Mouse (Mus musculus): ENCODE measurements at regions not wholly inside any gene's neighbourhood (a gene's known extent, or its start where the extent isn't known, plus 50 kb on each side); places are given as distances from the start of the nearest gene placed in this dataset.
"Not testable (repeated sequence)": the region's sequence is repeated elsewhere in the genome, so short reads cannot be mapped to it uniquely, and the experiment has no call there.

DNA sequence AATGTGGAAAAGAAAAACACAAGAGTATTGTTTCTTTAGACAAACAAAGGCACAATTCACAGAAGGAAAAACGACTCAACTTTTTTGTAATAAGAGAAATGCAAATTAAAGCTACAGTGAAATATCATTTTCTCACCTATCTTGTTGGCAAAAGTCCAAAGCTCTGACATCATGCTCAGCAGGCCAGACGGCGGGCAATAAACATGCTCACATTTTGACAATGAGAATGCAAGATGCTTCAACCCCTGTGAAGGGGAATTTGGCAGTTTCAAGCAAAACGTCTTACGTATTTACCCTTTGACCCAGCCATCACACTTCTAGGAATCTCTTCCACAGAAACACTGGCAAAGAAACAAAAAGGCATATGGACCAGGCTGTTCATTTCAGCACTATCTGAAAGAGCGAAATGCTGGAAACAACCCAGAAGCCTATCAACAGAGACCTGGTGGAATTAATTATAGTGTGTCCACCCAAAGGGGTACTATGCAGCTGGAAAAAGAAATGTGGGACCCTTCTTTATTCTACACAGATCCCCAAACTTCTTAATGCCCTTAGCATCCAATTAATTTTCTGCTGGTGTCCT, 203.4 kb upstream of the 2610301B20Rik start:
- Histone ChIP-seq H3K4me3 (ENCODE audit: low read depth, low read length) (no peak overlapping the region), H3K4me1 (ENCODE audit: insufficient read depth, low read length) (no peaks in the 10 kb centered on the region), H3K36me3 (ENCODE audit: insufficient read depth, low read length) (no peaks in the 10 kb centered on the region), H3K27me3 (ENCODE audit: insufficient read depth, low read length) (no peaks in the 10 kb centered on the region), H3K4me2 (ENCODE audit: low read depth, low read length, poor library complexity, severe bottlenecking) (no peak overlapping the region), H3K9ac (replicated peaks; ENCODE audit: low read length, poor library complexity, severe bottlenecking) (no peak overlapping the region), H3K9me3 (ENCODE audit: low read length) (no peaks in the 10 kb centered on the region), H3K27ac (ENCODE audit: low read depth, low read length) (no peak overlapping the region)
- ATAC-seq (ENCODE audit: low FRiP score) (no peak), DNase-seq (ENCODE audit: low spot score) (peak; percentile 52)
- TF ChIP-seq CTCF (IDR thresholded peaks at IDR 0.05), result no peak
- 66% methylated on average over 6 of the region's 6 CpGs for WGBS

DNA sequence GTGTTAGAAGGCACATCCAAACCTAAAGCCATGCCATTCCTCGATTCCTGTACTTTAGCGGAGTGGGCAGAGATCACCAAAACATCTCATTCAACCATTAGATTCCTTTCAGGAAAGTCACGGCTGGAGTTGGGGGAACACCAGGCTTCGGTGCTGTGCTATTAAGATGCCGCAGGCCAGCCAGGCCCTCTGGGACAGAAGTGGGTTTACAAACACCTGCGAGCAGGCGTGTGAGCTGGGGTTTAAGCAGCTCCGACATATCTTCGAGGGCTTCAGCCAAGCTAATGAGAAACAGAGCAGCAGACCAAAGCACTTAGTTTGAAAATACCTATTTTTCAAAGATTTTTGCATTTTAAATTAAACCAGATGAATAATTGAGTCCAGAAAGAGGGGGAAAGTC, 183.2 kb upstream of the 2610301B20Rik start:
- DNase-seq (ENCODE audit: low spot score) (no peak), ATAC-seq (ENCODE audit: low FRiP score) (no peak)
- no peaks in the 10 kb centered on the region for H3K4me1 ChIP-seq (ENCODE audit: insufficient read depth, low read length)
- H3K9ac ChIP-seq (replicated peaks; ENCODE audit: low read length, poor library complexity, severe bottlenecking), result no peak overlapping the region
- H3K4me2 ChIP-seq (ENCODE audit: low read depth, low read length, poor library complexity, severe bottlenecking), result no peak overlapping the region
- no peak for TF ChIP-seq CTCF (IDR thresholded peaks at IDR 0.05)
- no peak overlapping the region for H3K4me3 ChIP-seq (ENCODE audit: low read depth, low read length)
- H3K27ac ChIP-seq (ENCODE audit: low read depth, low read length), result no peak overlapping the region
- no peaks in the 10 kb centered on the region for H3K36me3 ChIP-seq (ENCODE audit: insufficient read depth, low read length)
- 68% methylated on average over 9 of the region's 9 CpGs for WGBS
- H3K9me3 ChIP-seq (ENCODE audit: low read length), result no peaks in the 10 kb centered on the region
- no peaks in the 10 kb centered on the region for H3K27me3 ChIP-seq (ENCODE audit: insufficient read depth, low read length)

DNA sequence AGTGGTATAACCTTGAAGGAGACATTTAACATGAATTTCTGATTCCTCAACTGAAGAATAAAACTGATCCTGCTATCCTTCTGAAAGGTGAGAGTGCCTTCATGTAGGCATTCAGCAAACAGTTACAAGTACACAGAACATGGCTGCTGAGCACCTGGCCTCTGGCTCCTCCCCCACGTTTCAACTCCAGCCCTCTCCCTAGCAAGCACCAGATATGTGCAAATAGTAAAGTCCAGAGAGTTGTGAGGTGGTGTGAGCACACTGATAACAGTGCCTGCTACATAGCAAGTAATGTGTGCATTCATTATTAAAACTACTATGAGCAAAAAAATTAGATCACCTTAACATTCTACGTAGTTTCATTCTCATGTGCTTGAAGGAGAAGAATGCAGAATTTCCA, 181.4 kb upstream of the 2610301B20Rik start:
- Histone ChIP-seq H3K36me3 (ENCODE audit: insufficient read depth, low read length) (no peaks in the 10 kb centered on the region), H3K9me3 (ENCODE audit: low read length) (no peaks in the 10 kb centered on the region), H3K4me2 (ENCODE audit: low read depth, low read length, poor library complexity, severe bottlenecking) (no peak overlapping the region), H3K4me3 (ENCODE audit: low read depth, low read length) (no peak overlapping the region), H3K9ac (replicated peaks; ENCODE audit: low read length, poor library complexity, severe bottlenecking) (no peak overlapping the region), H3K4me1 (ENCODE audit: insufficient read depth, low read length) (no peaks in the 10 kb centered on the region), H3K27ac (ENCODE audit: low read depth, low read length) (no peak overlapping the region), H3K27me3 (ENCODE audit: insufficient read depth, low read length) (no peaks in the 10 kb centered on the region)
- no peak for TF ChIP-seq CTCF (IDR thresholded peaks at IDR 0.05)
- 79% methylated on average over 2 of the region's 2 CpGs for WGBS
- DNase-seq (ENCODE audit: low spot score) (no peak), ATAC-seq (ENCODE audit: low FRiP score) (no peak)

DNA sequence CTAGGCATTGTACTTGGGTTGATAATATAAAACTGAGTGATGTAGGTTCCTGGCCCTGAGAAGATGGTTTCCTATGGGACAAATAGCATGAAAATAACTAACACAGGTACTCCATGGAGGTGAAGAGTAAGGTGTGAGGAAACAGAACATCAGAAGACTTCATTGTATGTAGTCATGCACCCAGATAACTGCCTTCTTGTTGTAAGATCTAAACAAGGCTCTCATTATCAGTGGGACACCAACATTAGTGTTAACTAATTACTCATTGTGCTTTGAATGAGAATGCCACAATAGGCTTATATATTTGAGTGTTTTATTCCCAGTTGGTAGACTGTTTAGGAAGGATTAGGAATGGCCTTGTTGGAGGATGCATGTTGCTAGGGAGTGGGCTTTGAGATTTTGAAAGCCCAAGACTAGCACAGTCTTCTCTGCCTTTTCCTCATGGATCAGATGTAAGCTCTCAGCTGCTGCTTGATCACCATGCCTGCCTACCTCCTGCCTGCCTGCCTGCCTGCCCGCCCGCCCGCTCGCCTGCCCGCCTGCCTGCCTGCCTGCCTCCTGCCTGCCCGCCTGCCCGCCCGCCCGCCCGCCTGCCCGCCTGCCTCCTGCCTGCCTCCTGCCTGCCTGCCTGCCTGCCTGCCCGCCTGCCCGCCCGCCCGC, 180.7 kb upstream of the 2610301B20Rik start:
- H3K27ac ChIP-seq (ENCODE audit: low read depth, low read length), result 0 out of 2 replicates have a peak overlapping the region, but pooled peaks have one; percentile 32
- DNase-seq (ENCODE audit: low spot score) (no peak), ATAC-seq (ENCODE audit: low FRiP score) (peak; percentile 62; the same call in 1 of the 2 replicates)
- no peak for TF ChIP-seq CTCF (IDR thresholded peaks at IDR 0.05)
- H3K27me3 ChIP-seq (ENCODE audit: insufficient read depth, low read length), result no peaks in the 10 kb centered on the region
- H3K4me3 ChIP-seq (ENCODE audit: low read depth, low read length), result peak overlapping the region; percentile 24; the same call in 1 of the 2 replicates
- WGBS, result 38% methylated on average over 4 of the region's 15 CpGs
- no peaks in the 10 kb centered on the region for H3K36me3 ChIP-seq (ENCODE audit: insufficient read depth, low read length)
- no peaks in the 10 kb centered on the region for H3K4me1 ChIP-seq (ENCODE audit: insufficient read depth, low read length)
- H3K9ac ChIP-seq (replicated peaks; ENCODE audit: low read length, poor library complexity, severe bottlenecking), result no peak overlapping the region
- no peaks in the 10 kb centered on the region for H3K9me3 ChIP-seq (ENCODE audit: low read length)
- H3K4me2 ChIP-seq (ENCODE audit: low read depth, low read length, poor library complexity, severe bottlenecking), result peak overlapping the region; percentile 18; the same call in 1 of the 2 replicates

DNA sequence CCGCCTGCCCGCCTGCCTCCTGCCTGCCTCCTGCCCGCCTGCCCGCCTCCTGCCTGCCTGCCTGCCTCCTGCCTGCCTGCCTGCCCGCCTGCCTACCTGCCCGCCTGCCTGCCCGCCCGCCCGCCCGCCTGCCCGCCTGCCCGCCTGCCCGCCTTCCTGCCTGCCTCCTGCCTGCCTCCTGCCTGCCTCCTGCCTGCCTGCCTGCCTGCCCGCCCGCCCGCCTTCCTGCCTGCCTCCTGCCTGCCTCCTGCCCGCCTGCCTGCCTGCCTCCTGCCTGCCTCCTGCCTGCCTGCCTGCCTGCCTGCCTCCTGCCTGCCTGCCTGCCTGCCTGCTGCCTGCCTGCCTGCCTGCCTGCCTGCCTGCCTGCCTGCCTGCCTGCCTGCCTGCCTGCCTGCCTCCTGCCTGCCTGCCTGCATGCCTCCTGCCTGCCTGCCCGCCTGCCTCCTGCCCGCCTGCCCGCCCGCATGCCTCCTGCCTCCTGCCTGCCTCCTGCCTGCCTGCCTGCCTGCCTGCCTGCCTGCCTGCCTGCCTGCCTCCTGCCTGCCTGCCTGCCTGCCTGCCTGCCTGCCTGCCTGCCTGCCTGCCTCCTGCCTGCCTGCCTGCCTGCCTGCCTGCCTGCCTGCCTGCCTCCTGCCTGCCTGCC, 180.1 kb upstream of the 2610301B20Rik start:
- H3K27ac ChIP-seq (ENCODE audit: low read depth, low read length), result not testable (repeated sequence)

More for the DNA sequence above, 180.1 kb upstream of the 2610301B20Rik start:
- WGBS, result 76% methylated on average over 5 of the region's 21 CpGs
- H3K4me1 ChIP-seq (ENCODE audit: insufficient read depth, low read length); H3K9me3 ChIP-seq (ENCODE audit: low read length); DNase-seq (ENCODE audit: low spot score); ATAC-seq (ENCODE audit: low FRiP score); H3K27me3 ChIP-seq (ENCODE audit: insufficient read depth, low read length); H3K9ac ChIP-seq (replicated peaks; ENCODE audit: low read length, poor library complexity, severe bottlenecking); H3K36me3 ChIP-seq (ENCODE audit: insufficient read depth, low read length): not testable (repeated sequence)
- Histone ChIP-seq H3K4me3 (ENCODE audit: low read depth, low read length) (peak overlapping the region; percentile 24; the same call in 1 of the 2 replicates), H3K4me2 (ENCODE audit: low read depth, low read length, poor library complexity, severe bottlenecking) (peak overlapping the region; percentile 18; the same call in 1 of the 2 replicates)
